Mouse (Mus musculus) left cerebral cortex, postnatal 25 days (tissue): ENCODE data around the gene Fam25c. TPM values are rescaled to one million over a fixed set of nuclear protein-coding genes. Genes with fewer than 3 reads are reported as not detected.
"Not testable (repeated sequence)": the region's sequence is repeated elsewhere in the genome, so short reads cannot be mapped to it uniquely, and the experiment has no call there.

ENCODE experiments used
- DNase-seq, 2 experiments: peaks; one replicate each; pipeline ENCODE4 v3.0.0; 2022; ENCODE audit warnings: low spot score in 2 of 2, mixed read lengths in 1 of 2
- intact Hi-C: fragments of 180-260 bp; cut with DNase I; formaldehyde crosslinking; loops from one replicate; pipeline ENCODE4 v1.15.1; 2025
- total RNA-seq, 2 experiments: library from RNA; stranded (reverse); gene quantifications; 2 replicates each; pipeline ENCODE4 v1.2.3; 2021

The Fam25c gene
- total RNA-seq, 2 experiments from 2014 or later: not detected

DNA sequence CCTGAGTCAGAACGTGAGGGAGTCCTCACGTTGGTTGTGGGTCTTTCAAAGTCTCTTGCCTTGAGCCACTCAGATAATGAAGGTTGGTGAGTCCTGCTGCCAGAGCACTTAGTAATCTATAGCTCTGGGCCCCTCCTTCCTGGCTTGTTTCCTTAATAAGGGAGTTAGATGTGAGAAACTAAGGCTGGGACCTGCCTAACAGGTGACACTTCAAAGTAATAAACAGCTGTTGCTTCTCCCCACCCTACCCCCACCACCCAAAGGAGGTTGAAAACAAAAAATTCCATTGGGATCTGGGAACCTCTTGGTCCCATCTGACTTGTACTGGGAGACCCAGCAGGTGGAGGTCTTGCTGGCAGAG lies 9.9 kb upstream of the Fam25c start:
- no peak for DNase-seq
- intact Hi-C loops: no loop called here

GRCm38 (mm10) chr14:34364254-34365146 lies 9.3 kb upstream of the Fam25c start:
- DNase-seq, intact Hi-C loops: not testable (repeated sequence)

- intact Hi-C loops: loop anchor here (1.0 to 2.0 kb wide), 3 partner anchors 53 to 283 kb away; partner anchors contain the start of genes Glud1 and Shld2
Measured at GRCm38 (mm10) chr14:34363490-34364253, 8.4 kb upstream of the Fam25c start.

GRCm38 (mm10) chr14:34362726-34363445 lies 7.7 kb upstream of the Fam25c start:
- peak; percentile 59 to 70 for DNase-seq
- intact Hi-C loops: loop anchor here (1.0 to 2.0 kb wide), 3 partner anchors 53 to 282 kb away; partner anchors contain the start of genes Glud1 and Shld2

More at GRCm38 (mm10) chr14:34363490-34364253, 8.4 kb upstream of the Fam25c start:
- peak; percentile 32 to 63 for DNase-seq

DNA sequence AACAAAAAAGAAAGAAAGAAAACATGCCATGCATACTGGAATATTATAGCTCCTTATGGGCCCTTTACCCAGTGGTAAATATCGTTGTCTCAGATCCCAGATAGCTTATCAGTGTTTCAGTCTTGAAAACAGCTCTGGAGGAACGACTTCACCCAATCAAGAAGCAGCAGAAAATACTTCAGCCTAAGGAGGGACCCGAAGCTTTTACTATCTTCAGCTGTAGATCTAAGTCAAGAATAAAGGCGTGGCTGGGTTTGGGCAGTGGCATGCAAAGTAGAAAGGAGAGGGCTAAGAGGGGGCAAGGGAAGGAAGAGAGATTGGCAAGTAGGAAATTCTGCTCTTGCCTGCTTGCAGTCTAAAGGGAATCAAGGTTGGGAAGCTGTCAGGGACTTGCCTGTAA lies 6.9 kb upstream of the Fam25c start:
- intact Hi-C loops: loop anchor here (2.0 kb wide), 1 partner anchor 281 kb away; no protein-coding TSS in a partner anchor
- no peak for DNase-seq

- no peak for DNase-seq
- intact Hi-C loops: no loop called here
Measured at GRCm38 (mm10) chr14:34360251-34360650, 5.0 kb upstream of the Fam25c start.

- DNase-seq: no peak
- intact Hi-C loops: no loop called here
Measured at GRCm38 (mm10) chr14:34359676-34360244, 4.5 kb upstream of the Fam25c start.

- intact Hi-C loops: no loop called here
- peak in 1 of 2 experiments; percentile 50 for DNase-seq
Measured at GRCm38 (mm10) chr14:34357671-34358455, 2.6 kb upstream of the Fam25c start.

- intact Hi-C loops: no loop called here
- no peak for DNase-seq
Measured at GRCm38 (mm10) chr14:34354456-34354855, 777 bp downstream of the Fam25c start.

DNA sequence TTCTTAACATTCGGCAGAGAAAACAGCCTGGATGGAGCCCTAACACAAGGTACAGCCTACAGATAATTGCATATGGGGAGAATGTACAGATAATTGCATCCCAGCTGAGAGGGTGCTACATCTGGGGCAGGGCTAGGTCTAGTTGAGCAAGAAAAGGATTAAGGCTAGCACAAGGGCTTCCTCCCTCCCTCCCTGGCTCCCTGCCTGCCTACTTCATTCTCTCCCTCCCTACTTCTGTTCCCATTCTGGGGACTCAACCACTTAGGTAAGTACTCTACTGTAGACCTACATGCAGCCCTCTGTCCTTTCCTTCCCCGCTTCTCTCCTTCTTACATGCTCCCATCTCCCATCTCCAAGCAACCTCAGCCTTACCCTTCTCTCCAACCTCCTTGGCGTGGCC lies 1.9 kb downstream of the Fam25c start:
- DNase-seq: no peak
- intact Hi-C loops: no loop called here

GRCm38 (mm10) chr14:34352523-34352922 lies 2.7 kb downstream of the Fam25c start:
- no peak for DNase-seq
- intact Hi-C loops: no loop called here

DNA sequence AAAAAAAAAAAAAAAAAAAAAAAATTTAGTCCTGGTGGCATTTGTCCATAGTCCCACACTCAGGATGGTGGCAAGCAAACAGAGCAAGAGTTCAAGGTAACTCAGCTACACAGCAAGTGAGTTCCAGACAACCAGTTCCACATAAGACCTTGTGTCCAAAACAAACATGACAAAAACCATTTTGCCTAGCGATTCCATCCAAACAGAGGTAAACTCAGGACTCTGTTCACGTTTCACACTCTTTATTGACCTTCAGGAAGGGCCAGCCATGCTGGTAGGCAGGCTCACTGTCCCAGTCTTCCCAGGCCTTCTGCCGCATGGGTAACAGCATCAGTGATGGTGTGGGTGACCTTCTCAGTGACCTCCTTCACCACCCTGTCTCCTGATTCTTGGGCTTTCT lies 3.6 kb downstream of the Fam25c start:
- DNase-seq: no peak
- intact Hi-C loops: no loop called here

GRCm38 (mm10) chr14:34349007-34349406 lies 6.2 kb downstream of the Fam25c start:
- intact Hi-C loops: no loop called here
- no peak for DNase-seq

GRCm38 (mm10) chr14:34348301-34348700 lies 6.9 kb downstream of the Fam25c start:
- intact Hi-C loops: no loop called here
- no peak for DNase-seq

GRCm38 (mm10) chr14:34347084-34347483 lies 8.1 kb downstream of the Fam25c start:
- intact Hi-C loops: no loop called here

DNA sequence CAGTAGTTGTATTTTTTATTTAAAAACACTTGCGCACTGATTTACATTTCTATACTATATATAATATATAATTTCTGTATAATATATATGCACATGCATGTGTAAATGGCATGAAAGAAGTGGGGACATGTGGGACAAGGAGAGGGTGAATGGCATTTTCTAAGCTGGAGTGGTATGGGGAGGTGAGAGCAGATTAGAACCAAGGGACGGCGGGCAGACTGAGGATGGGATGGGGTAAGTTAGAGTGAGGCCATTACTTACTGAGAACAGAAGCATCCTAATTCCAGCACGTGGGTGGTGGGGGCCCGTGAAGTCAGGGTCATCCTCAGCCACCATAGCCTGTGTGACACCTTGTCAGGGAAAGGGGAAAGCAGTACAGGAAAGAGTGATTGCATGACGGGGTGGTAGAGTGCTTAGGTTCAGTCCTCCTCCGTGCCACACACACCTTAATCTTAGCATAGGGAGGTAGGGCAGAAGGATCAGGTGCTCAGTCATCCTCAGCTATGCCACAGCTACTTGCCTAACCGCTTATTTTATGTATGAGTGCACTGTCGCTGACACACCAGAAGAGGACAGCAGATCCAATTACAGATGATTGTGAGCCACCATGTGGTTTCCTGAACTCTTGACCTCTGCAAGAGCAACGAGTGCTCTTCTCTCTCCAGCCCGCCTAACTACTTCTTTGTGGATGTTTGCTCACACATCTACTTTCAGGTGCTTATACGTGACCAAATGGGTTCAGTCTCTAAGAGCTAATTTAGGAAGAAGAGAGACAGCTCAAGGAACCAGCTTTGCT lies 9.3 kb downstream of the Fam25c start:
- no peak for DNase-seq
- intact Hi-C loops: no loop called here

More at GRCm38 (mm10) chr14:34347084-34347483, 8.1 kb downstream of the Fam25c start:
- no peak for DNase-seq

DNA sequence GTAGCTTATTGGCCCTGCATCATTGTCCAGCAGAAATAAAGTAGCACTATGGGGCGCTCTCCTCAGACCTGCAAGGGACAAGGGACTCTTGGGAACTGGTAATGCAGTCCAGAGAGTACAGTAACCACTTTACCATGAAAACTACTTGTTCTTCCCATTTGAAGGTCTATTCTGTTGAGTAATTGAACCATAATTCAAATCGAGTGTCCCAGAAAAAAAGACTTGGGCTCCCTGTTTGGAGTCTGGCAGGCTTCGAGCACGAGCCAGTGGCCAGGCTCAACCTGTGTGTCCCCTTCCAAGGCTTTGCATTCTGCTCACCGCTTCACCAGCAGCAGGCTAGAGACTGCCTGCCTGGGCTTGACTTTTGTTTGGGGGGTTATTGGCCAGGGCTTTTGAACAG lies 10.9 kb downstream of the Fam25c start:
- intact Hi-C loops: no loop called here
- no peak for DNase-seq

DNA sequence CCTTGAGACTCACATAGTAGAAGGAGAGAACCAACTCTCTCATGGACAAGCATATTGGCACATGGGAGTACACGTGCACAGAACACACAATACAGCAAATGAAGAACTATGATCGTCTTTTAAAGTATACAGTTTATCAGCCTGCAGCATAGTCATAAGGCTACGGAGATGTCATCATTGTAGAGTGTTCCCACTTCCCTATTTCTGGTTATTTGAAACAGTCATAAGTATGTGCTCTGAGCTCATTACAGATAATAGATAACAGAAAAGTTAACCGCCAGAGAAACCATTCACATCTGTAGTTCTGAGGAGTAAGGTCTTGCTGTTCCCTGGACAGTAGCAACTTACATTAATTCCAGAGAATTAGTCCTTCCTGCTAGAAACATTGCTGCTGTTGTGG lies 12.2 kb downstream of the Fam25c start:
- intact Hi-C loops: no loop called here
- no peak for DNase-seq
